Mouse (Mus musculus) G1E (cell line): Measurements from ENCODE around the gene Sh3rf1. TPM values are rescaled to one million over a fixed set of nuclear protein-coding genes. Genes with fewer than 3 reads are reported as not detected.

ENCODE experiments used
- ATAC-seq: 2 replicates; pipeline ENCODE4 v1.8.0; 2016; ENCODE audit warnings: mild to moderate bottlenecking; ENCODE audit not compliant: insufficient number of reproducible peaks, poor library complexity, low FRiP score, severe bottlenecking; ENCODE audit errors: extremely low read depth
- DNase-seq: peaks from one replicate; pipeline ENCODE4 v3.0.0; 2012; ENCODE audit warnings: low spot score
- H3K27me3 ChIP-seq: 2 replicates; pipeline ENCODE4 v1.6.1; 2012; ENCODE audit warnings: mild to moderate bottlenecking, low read length, inconsistent platforms; ENCODE audit not compliant: insufficient read depth
- H3K36me3 ChIP-seq: replicated peaks from 2 replicates; pipeline ENCODE3; 2012; ENCODE audit warnings: mild to moderate bottlenecking, inconsistent platforms
- H3K4me1 ChIP-seq: 2 replicates; pipeline ENCODE4 v1.6.1; 2012; ENCODE audit warnings: low read depth, low read length, inconsistent platforms, mixed read lengths; ENCODE audit not compliant: insufficient read depth
- H3K4me3 ChIP-seq: 2 replicates; pipeline ENCODE4 v1.5.1; 2012; ENCODE audit warnings: low read depth, mild to moderate bottlenecking, inconsistent platforms, low read length, moderate library complexity, mixed read lengths
- H3K9me3 ChIP-seq: replicated peaks from 2 replicates; pipeline ENCODE4 v1.6.1; 2012; ENCODE audit warnings: inconsistent platforms
- CTCF ChIP-seq: IDR thresholded peaks from 2 replicates; pipeline ENCODE4 v1.5.1; 2012; ENCODE audit warnings: low read depth, low read length, inconsistent platforms, mixed read lengths
- GATA1 ChIP-seq: IDR thresholded peaks from 2 replicates; pipeline ENCODE4 v1.6.1; 2012; ENCODE audit warnings: borderline replicate concordance, low read length, inconsistent platforms, mixed read lengths
- GATA2 ChIP-seq: IDR thresholded peaks from 2 replicates; pipeline ENCODE4 v1.6.1; 2012; ENCODE audit warnings: low read depth, low read length, inconsistent platforms, borderline replicate concordance
- POLR2AphosphoS5 ChIP-seq: IDR thresholded peaks from 2 replicates; pipeline ENCODE4 v1.6.1; 2012; ENCODE audit warnings: low read depth, low read length, inconsistent platforms; ENCODE audit not compliant: insufficient replicate concordance
- TAL1 ChIP-seq: conservative IDR thresholded peaks from 2 replicates; pipeline ENCODE4 v1.6.1; 2012; ENCODE audit warnings: low read depth, low read length, inconsistent platforms, mixed read lengths
- polyA plus RNA-seq: library from polyadenylated mRNA; stranded (reverse); fragments of >175 nt; gene quantifications from 2 replicates; pipeline ENCODE4 v1.2.3, GENCODE M21; 2012
- total RNA-seq, 2 experiments: library from RNA; stranded (forward) in 1 of 2; stranded (reverse) in 1 of 2; fragments of 200-1000 nt in 1 of 2; fragments of >200 nt in 1 of 2; fragmentation: Nextera tagmentation in 1 of 2; gene quantifications; 2 replicates each; pipeline ENCODE4 v1.2.3; 2014 to 2017

The Sh3rf1 gene
- total and polyA plus RNA-seq, 3 experiments, result 2.3 to 4.0 (median 2.6) TPM

DNA sequence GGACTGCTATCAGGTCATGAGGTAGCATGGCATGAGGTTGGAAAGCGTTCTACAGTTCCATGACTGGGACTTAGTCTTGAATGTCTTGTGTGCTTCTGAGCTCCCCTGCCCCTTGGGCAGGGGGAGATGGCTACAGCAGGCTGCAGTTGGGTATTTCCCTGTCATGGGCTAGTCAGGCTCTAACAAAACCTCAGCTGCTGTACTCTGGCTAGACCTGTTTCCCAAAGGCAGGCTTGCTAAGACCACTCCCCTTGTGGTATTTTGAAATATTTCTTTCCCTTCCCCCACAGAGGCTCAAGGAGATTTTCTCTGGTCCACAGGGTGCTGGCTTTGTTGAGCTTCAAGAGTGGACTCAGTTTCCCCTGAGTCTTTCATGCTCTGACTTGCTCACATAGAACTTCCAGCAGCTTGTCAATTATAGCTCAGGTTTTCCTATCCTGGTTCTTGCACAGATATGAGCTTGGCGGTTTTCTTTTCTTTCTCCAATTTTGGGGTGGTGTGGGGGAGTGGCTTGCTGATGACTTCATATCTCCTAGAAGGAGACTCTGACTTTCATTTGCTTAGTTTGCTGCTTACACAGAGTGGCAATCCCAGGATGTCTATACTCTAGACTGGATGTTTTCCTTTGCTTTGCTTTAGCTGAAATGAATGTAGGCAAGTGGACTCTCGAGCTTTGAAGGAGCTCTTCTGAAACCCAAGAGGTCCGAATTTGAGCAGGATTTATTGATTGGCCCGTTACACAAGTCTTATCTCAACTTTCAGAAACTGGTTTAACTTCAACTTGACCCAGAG lies 20.4 kb upstream of the Sh3rf1 start:
- TF ChIP-seq GATA1, result no peak
- TF ChIP-seq CTCF, result no peak
- TF ChIP-seq GATA2, result no peak
- TF ChIP-seq TAL1, result no peak
- TF ChIP-seq POLR2AphosphoS5, result no peak

DNA sequence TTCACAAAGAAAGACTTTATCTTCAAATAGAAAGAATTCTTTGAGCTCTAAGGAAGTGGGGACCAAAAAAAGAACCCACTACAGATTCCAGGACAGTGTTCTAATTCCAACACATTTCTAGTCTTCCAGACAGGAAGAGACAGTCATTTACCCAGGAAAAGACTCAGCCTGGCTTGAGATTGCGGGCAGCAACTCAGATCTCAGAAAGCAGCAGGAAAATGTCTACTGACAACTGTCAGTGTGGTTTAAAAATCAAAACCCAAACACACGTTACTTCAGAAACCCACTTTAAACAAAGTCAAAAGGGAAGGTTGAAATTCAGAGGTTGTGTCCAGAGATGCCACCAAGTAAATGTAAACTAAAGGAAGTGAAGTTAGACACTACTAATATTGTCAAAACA lies 16.8 kb upstream of the Sh3rf1 start:
- H3K36me3 ChIP-seq, result no peaks in the 10 kb centered on the region
- H3K27me3 ChIP-seq, result peaks cover 9% of the 10 kb centered on the region; the same call in 1 of the 2 replicates
- DNase-seq (no peak), ATAC-seq (no peak)
- H3K4me1 ChIP-seq, result peaks cover 13% of the 10 kb centered on the region
- no peaks in the 10 kb centered on the region for H3K9me3 ChIP-seq
- H3K4me3 ChIP-seq, result no peak overlapping the region
- TF ChIP-seq CTCF (no peak), GATA2 (no peak), POLR2AphosphoS5 (no peak), TAL1 (no peak), GATA1 (no peak)

More for the DNA sequence above, 20.4 kb upstream of the Sh3rf1 start:
- Histone ChIP-seq H3K9me3 (no peaks in the 10 kb centered on the region), H3K27me3 (no peaks in the 10 kb centered on the region; the same call in 1 of the 2 replicates), H3K4me1 (peaks cover 20% of the 10 kb centered on the region), H3K36me3 (no peaks in the 10 kb centered on the region), H3K4me3 (no peak overlapping the region)
- no peak for DNase-seq
- ATAC-seq, result no peak

DNA sequence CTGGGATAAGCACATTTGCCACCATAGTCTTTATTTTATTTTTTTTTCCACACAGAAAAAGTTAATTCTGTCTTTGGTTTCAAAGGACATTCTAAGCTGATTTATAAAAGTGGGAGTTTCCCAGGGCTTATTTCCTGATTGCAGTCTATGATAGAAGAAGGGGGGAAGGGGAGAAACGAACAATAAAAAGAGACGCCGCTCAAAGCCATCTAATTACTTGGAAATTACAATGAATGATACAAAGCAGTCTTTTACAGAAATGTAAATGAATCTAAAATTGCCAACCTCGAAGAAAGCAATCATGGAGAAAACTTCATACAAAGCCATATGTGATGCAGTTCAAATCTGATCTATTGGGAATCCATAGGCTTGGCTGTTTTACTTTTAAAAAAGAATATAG lies 16.0 kb upstream of the Sh3rf1 start:
- Histone ChIP-seq H3K4me3 (no peak overlapping the region), H3K4me1 (peaks cover 13% of the 10 kb centered on the region), H3K36me3 (no peaks in the 10 kb centered on the region), H3K27me3 (peaks cover 14% of the 10 kb centered on the region; the same call in 1 of the 2 replicates), H3K9me3 (no peaks in the 10 kb centered on the region)
- TF ChIP-seq POLR2AphosphoS5 (no peak), CTCF (no peak), GATA2 (no peak), TAL1 (no peak)
- ATAC-seq (no peak), DNase-seq (no peak)

DNA sequence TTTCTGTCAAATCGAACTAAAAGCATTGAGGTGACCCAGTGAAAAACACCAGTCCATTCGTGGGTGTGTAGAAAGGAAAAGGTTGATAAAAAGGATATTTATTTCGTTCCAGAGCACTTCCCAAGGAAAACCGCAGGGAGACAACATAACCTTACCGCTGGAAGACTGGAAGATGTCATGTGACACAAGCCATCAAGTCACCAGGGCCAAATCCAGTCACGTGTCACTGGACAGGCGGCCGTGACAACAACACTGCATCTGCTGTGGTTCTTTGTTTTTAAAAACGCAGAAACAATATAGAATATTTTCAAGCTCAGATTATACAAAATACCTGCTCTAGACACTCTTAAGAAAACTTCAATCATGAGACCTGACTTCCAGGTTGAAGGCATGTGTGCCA lies 15.0 kb upstream of the Sh3rf1 start:
- no peaks in the 10 kb centered on the region for H3K9me3 ChIP-seq
- H3K36me3 ChIP-seq, result no peaks in the 10 kb centered on the region
- no peak for ATAC-seq
- H3K27me3 ChIP-seq, result peaks cover 14% of the 10 kb centered on the region; the same call in 1 of the 2 replicates
- DNase-seq, result no peak
- TF ChIP-seq TAL1 (no peak), GATA1 (no peak), GATA2 (no peak), CTCF (no peak), POLR2AphosphoS5 (no peak)
- no peak overlapping the region for H3K4me3 ChIP-seq
- peaks cover 7% of the 10 kb centered on the region for H3K4me1 ChIP-seq

DNA sequence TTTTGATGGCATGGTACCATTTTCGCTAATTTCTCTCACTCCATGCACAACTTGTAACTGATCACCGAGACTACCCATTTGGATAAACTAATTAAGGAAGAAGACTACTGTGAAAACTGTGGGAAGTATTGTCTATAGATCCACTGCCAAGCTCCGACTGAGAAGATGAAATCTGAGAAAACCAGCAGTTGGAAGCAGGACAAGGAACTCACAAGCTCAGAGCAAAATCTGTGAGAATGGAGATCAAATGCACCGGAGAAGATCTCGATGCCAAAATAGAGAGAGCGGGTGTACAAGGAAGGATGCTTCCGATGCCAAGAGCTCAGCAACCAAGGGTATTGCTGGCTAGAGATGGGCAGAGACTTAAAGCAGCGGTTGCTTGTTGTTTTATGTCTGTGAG lies 12.8 kb upstream of the Sh3rf1 start:
- Histone ChIP-seq H3K9me3 (no peaks in the 10 kb centered on the region), H3K36me3 (no peaks in the 10 kb centered on the region), H3K4me1 (peaks cover 2% of the 10 kb centered on the region; the same call in 1 of the 2 replicates), H3K27me3 (peaks cover 14% of the 10 kb centered on the region; the same call in 1 of the 2 replicates), H3K4me3 (no peak overlapping the region)
- no peak for DNase-seq
- TF ChIP-seq POLR2AphosphoS5, result no peak
- TF ChIP-seq GATA2, result no peak
- no peak for TF ChIP-seq CTCF
- TF ChIP-seq TAL1, result no peak
- TF ChIP-seq GATA1, result no peak
- no peak for ATAC-seq

DNA sequence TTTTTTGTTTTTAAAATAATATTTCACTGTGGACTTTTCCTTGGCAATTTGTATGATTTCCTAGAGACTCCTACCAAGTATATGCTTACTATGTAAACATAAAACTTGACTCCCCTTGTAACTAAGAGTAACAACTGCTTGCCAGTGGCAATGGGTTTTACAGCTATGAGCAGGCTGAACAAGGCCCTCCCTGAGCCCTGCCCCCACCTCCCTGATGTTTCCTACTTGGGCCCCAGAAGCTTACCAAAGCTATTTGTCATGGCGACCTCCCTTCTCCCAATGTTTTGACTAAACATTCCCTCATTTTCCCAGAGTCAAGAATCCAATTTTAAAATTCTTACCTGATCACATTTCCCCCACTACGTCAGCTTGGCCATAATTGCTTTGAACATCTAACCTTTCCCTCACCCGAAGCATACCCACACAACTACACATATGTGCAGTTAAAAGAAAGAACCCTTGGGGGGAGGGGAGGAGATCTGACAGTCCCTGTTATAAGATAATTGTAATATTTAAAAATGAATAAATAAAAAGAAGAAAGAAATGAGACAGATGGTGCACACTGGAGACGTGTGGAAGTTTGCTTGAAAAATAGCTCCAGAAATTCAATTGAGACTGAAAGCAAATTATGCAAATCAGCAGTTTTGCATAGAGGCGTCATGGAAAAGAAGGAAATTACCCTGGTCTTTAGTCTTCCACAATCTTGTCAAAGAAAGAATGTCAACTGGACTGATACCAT lies 8.4 kb upstream of the Sh3rf1 start:
- Histone ChIP-seq H3K27me3 (peaks cover 18% of the 10 kb centered on the region; the same call in 1 of the 2 replicates), H3K4me1 (peaks cover 5% of the 10 kb centered on the region), H3K36me3 (no peaks in the 10 kb centered on the region), H3K4me3 (no peak overlapping the region), H3K9me3 (no peaks in the 10 kb centered on the region)
- no peak for ATAC-seq
- no peak for DNase-seq
- TF ChIP-seq TAL1 (no peak), GATA2 (no peak), GATA1 (no peak), POLR2AphosphoS5 (no peak)
